Mouse (Mus musculus): ENCODE results near the gene Nfil3. TPM values are rescaled to one million over a fixed set of nuclear protein-coding genes. Genes with fewer than 3 reads are reported as not detected.
A peak's percentile ranks its signal among the peaks of the same experiment; 100 is the strongest.

The Nfil3 gene
- polyA plus RNA-seq (2015; fragmentation: Nextera tagmentation; extraction: Ambion mirVana), result 31.9 and 34.4 TPM in 2 replicates

GRCm38 (mm10) chr13:52980951-52981421 lies at the start of gene Nfil3:
Gene Nfil3 (minus strand): TSS chr13:52981073.
- Histone ChIP-seq H3K4me2 (replicated peaks) (peak within 1 kb of the TSS; percentile 97), H3K27ac (peak within 1 kb of the TSS; percentile 97), H3K9me3 (no peaks in the 10 kb centered on the region), H3K4me1 (replicated peaks) (peaks cover 17% of the 10 kb centered on the region), H3K4me3 (replicated peaks) (peak within 1 kb of the TSS; percentile 97), H3K9ac (peak within 1 kb of the TSS; percentile 90), H3K27me3 (replicated peaks) (no peaks in the 10 kb centered on the region), H3K36me3 (no peaks in the 10 kb centered on the region)
- under 1% methylated on average over 70 of the region's 79 CpGs for WGBS
- ATAC-seq, result peak; percentile 90

- Histone ChIP-seq H3K4me1 (replicated peaks) (no peaks in the 10 kb centered on the region), H3K9me3 (no peaks in the 10 kb centered on the region), H3K4me3 (replicated peaks) (no peak overlapping the region), H3K4me2 (replicated peaks) (no peak overlapping the region), H3K36me3 (no peaks in the 10 kb centered on the region), H3K27me3 (replicated peaks) (no peaks in the 10 kb centered on the region), H3K27ac (no peak overlapping the region), H3K9ac (no peak overlapping the region)
- no peak for ATAC-seq
- WGBS, result 42% methylated on average over 6 of the region's 6 CpGs
Observed at GRCm38 (mm10) chr13:53024285-53024684, 43.4 kb upstream of the Nfil3 start.

GRCm38 (mm10) chr13:53020282-53020681 lies 39.4 kb upstream of the Nfil3 start:
- ATAC-seq, result no peak
- Histone ChIP-seq H3K36me3 (no peaks in the 10 kb centered on the region), H3K4me2 (replicated peaks) (no peak overlapping the region), H3K4me1 (replicated peaks) (no peaks in the 10 kb centered on the region), H3K9ac (no peak overlapping the region), H3K27ac (no peak overlapping the region), H3K4me3 (replicated peaks) (no peak overlapping the region), H3K27me3 (replicated peaks) (no peaks in the 10 kb centered on the region), H3K9me3 (no peaks in the 10 kb centered on the region)
- WGBS, result 82% methylated on average over 3 of the region's 3 CpGs

DNA sequence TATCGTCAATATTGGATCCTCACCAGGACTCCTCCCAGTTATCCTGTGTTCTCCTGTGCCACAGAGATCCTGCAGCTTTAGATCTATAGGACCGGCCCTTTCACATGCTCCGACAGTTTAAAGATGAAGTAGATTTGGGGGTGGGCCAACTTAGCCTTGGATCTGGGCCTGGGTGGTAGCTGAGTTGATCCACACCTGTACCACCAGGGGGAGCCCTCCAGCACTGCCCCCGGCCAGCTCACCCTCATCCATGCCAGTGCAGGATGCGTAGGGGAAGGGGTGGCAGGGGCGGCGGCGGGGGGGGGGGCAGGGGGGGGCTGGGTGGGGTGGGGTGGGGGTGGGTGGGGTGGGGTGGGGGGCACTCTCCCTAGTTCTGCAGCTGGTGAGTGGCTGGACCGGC lies 38.7 kb upstream of the Nfil3 start:
- no peak overlapping the region for H3K4me3 ChIP-seq (replicated peaks)
- H3K27ac ChIP-seq, result no peak overlapping the region
- no peak overlapping the region for H3K9ac ChIP-seq
- no peaks in the 10 kb centered on the region for H3K27me3 ChIP-seq (replicated peaks)
- no peak overlapping the region for H3K4me2 ChIP-seq (replicated peaks)
- WGBS, result 73% methylated on average over 8 of the region's 9 CpGs
- ATAC-seq, result no peak
- no peaks in the 10 kb centered on the region for H3K4me1 ChIP-seq (replicated peaks)
- H3K9me3 ChIP-seq, result no peaks in the 10 kb centered on the region
- H3K36me3 ChIP-seq, result no peaks in the 10 kb centered on the region

DNA sequence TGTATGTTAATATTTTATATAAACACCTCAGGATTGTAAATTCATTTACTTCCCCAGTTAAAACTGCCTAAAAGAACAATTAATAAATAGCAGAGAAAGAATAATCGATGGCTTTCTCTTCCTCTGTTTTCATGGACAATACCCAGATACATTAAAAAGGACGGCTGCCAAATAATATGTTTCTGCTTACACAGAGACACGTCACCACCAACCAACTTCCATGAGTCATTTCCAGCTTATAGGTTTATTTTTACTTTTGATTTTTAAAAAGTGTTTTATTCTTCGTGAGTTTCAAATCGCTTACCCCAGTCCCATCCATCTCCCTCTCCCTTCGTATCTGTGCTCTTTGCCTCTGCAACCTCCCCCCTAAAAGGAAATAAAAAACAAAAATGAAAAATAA lies 38.1 kb upstream of the Nfil3 start:
- Histone ChIP-seq H3K9me3 (no peaks in the 10 kb centered on the region), H3K4me3 (replicated peaks) (no peak overlapping the region), H3K9ac (no peak overlapping the region), H3K27ac (no peak overlapping the region), H3K4me2 (replicated peaks) (no peak overlapping the region), H3K36me3 (no peaks in the 10 kb centered on the region), H3K4me1 (replicated peaks) (no peaks in the 10 kb centered on the region), H3K27me3 (replicated peaks) (no peaks in the 10 kb centered on the region)
- WGBS, result 84% methylated on average over 6 of the region's 6 CpGs
- no peak for ATAC-seq

DNA sequence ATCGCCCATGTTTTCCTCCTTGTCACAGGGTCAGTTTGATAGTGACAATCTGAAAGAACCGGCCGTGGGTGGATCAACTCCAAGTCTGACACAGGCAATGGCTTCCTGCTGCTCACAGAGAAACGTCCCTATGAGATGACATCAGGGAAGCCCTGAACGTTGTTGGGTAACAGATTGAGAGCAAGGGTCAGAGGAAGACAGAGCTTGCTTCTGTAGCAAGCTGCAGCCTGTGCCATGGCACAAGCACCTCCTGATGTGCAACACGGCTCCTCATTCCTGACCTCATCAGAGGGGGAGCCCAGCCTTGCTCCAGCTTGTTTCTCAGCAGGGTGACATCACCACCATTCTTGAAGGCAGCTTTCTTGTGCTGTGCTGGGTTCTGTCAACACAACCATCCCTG lies 37.1 kb upstream of the Nfil3 start:
- H3K9me3 ChIP-seq, result no peaks in the 10 kb centered on the region
- no peaks in the 10 kb centered on the region for H3K36me3 ChIP-seq
- 62% methylated on average over 6 of the region's 6 CpGs for WGBS
- H3K4me2 ChIP-seq (replicated peaks), result no peak overlapping the region
- no peaks in the 10 kb centered on the region for H3K27me3 ChIP-seq (replicated peaks)
- no peak overlapping the region for H3K9ac ChIP-seq
- ATAC-seq, result no peak
- H3K27ac ChIP-seq, result no peak overlapping the region
- no peak overlapping the region for H3K4me3 ChIP-seq (replicated peaks)
- no peaks in the 10 kb centered on the region for H3K4me1 ChIP-seq (replicated peaks)

DNA sequence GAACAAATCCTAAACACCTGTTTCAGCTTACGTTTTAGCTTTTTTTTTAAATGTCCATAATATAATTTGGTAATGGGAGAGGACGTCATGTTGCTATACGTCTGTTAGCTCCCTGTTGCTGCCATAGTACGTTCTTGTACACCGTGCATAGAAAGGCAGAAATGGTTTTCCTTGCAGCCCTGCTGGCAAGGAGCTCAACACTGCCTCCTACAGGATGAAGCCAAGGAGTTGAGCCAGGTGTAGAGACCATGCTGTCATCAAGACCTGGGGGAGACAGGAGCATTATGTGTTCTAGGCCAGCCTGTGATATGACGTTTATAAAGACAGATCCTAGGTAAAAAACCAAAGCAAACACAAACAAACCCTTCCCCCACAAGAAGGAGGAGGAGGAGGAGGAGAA lies 36.2 kb upstream of the Nfil3 start:
- ATAC-seq, result no peak
- H3K27ac ChIP-seq, result no peak overlapping the region
- no peak overlapping the region for H3K4me2 ChIP-seq (replicated peaks)
- H3K4me3 ChIP-seq (replicated peaks), result no peak overlapping the region
- H3K9ac ChIP-seq, result no peak overlapping the region
- WGBS, result 83% methylated on average over 6 of the region's 6 CpGs
- no peaks in the 10 kb centered on the region for H3K27me3 ChIP-seq (replicated peaks)
- no peaks in the 10 kb centered on the region for H3K36me3 ChIP-seq
- no peaks in the 10 kb centered on the region for H3K9me3 ChIP-seq
- H3K4me1 ChIP-seq (replicated peaks), result no peaks in the 10 kb centered on the region

DNA sequence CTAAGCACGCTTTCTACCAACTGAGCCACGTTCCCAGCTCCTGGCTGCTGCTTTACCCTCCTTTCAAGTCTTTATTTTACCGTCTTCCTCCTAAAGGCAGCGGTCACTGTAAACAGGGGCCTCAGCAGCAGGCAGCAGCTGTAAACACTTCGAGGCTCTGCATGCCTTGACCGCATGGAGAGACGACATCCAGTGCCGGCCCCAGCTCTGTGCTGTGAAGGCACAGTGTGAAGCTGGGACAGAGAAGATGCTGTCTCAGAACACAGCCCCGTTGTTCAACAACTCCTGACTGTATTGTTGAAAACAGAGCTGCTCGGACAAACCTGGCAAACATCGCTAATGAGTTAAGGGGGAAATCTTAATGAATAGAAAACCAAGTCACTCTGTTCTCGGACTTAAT lies 30.6 kb upstream of the Nfil3 start:
- H3K4me2 ChIP-seq (replicated peaks), result no peak overlapping the region
- no peaks in the 10 kb centered on the region for H3K36me3 ChIP-seq
- H3K27me3 ChIP-seq (replicated peaks), result no peaks in the 10 kb centered on the region
- H3K9me3 ChIP-seq, result no peaks in the 10 kb centered on the region
- peak; percentile 62; the same call in 1 of the 2 replicates for ATAC-seq
- H3K4me1 ChIP-seq (replicated peaks), result peaks cover 7% of the 10 kb centered on the region; the same call in 1 of the 2 replicates
- no peak overlapping the region for H3K4me3 ChIP-seq (replicated peaks)
- no peak overlapping the region for H3K27ac ChIP-seq
- 32% methylated on average over 12 of the region's 12 CpGs for WGBS
- no peak overlapping the region for H3K9ac ChIP-seq

DNA sequence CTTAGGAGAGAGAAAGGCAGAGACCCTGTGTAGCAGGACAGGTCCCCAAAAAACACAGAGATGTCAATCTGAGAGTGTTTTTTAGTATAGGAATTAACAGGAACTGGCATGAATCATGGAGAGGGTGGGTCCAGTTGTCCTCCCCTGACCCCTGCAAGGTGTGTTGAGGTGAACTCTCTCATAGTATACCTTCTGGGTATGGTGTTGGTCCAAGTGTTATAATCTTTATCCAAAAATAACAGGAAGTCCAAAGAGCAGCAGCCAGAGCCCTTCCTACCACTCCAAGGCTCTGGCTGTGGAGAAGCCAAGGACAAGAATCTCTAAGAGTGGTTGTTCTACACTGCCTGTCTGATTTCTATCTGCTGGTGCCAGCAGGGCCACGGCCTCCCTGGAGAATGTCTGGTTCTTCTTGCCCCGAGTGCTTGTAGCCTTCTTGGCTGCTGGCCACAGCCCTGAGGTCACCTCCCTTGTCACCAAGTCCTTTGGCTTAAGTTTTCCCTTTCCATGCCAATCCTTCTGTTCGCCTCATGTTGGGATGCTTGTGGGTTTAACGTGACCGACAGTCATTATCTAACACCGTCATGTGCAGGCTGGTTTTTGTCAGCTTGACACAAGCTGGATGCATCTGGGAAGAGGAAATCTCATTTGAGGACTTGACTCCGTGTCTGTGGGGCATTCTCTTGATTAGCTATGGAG lies 27.8 kb upstream of the Nfil3 start:
- Histone ChIP-seq H3K4me1 (replicated peaks) (peaks cover 7% of the 10 kb centered on the region), H3K4me2 (replicated peaks) (no peak overlapping the region), H3K9ac (no peak overlapping the region), H3K9me3 (no peaks in the 10 kb centered on the region), H3K27ac (no peak overlapping the region), H3K27me3 (replicated peaks) (no peaks in the 10 kb centered on the region), H3K4me3 (replicated peaks) (no peak overlapping the region), H3K36me3 (no peaks in the 10 kb centered on the region)
- no peak for ATAC-seq
- WGBS, result 47% methylated on average over 7 of the region's 7 CpGs

GRCm38 (mm10) chr13:53007781-53008180 lies 26.9 kb upstream of the Nfil3 start:
- Histone ChIP-seq H3K9ac (no peak overlapping the region), H3K27me3 (replicated peaks) (no peaks in the 10 kb centered on the region), H3K9me3 (no peaks in the 10 kb centered on the region), H3K4me3 (replicated peaks) (no peak overlapping the region), H3K4me1 (replicated peaks) (peaks cover 7% of the 10 kb centered on the region), H3K27ac (no peak overlapping the region), H3K36me3 (no peaks in the 10 kb centered on the region), H3K4me2 (replicated peaks) (no peak overlapping the region)
- WGBS, result 43% methylated on average over 3 of the region's 3 CpGs
- no peak for ATAC-seq

GRCm38 (mm10) chr13:53003286-53003685 lies 22.4 kb upstream of the Nfil3 start:
- Histone ChIP-seq H3K27ac (no peak overlapping the region), H3K27me3 (replicated peaks) (no peaks in the 10 kb centered on the region), H3K9ac (no peak overlapping the region), H3K9me3 (no peaks in the 10 kb centered on the region), H3K4me1 (replicated peaks) (peaks cover 2% of the 10 kb centered on the region), H3K4me3 (replicated peaks) (no peak overlapping the region), H3K36me3 (no peaks in the 10 kb centered on the region), H3K4me2 (replicated peaks) (no peak overlapping the region)
- ATAC-seq, result no peak
- 36% methylated on average over 3 of the region's 3 CpGs for WGBS

- no peaks in the 10 kb centered on the region for H3K27me3 ChIP-seq (replicated peaks)
- H3K9me3 ChIP-seq, result no peaks in the 10 kb centered on the region
- H3K36me3 ChIP-seq, result no peaks in the 10 kb centered on the region
- no peak overlapping the region for H3K4me2 ChIP-seq (replicated peaks)
- WGBS, result 39% methylated on average over 2 of the region's 2 CpGs
- H3K4me1 ChIP-seq (replicated peaks), result no peaks in the 10 kb centered on the region; the same call in 1 of the 2 replicates
- no peak overlapping the region for H3K9ac ChIP-seq
- no peak for ATAC-seq
- H3K27ac ChIP-seq, result no peak overlapping the region
- H3K4me3 ChIP-seq (replicated peaks), result no peak overlapping the region
Observed at GRCm38 (mm10) chr13:53001511-53001935, 20.6 kb upstream of the Nfil3 start.

DNA sequence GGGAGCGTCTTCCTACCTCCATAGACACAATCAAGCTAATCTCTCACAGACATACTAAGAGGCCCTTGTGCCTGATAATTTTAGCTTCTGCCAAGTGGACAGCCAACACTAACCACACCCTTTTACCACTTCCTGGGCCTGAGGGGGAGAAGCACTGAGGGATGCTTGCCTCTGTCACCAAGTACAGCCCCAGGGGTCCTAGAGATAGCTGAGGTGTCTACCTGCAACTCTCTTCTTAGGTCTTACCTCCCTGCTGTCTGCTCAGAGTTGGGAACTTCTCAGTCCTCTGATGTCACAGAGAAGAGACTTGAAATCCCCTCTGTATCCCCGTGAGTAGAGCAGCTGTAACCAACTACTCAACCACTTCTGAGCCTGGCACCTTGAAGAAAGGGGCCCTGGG lies 19.6 kb upstream of the Nfil3 start:
- 83% methylated on average over 2 of the region's 2 CpGs for WGBS
- H3K4me2 ChIP-seq (replicated peaks), result no peak overlapping the region

More for the DNA sequence above, 19.6 kb upstream of the Nfil3 start:
- no peaks in the 10 kb centered on the region for H3K36me3 ChIP-seq
- no peak overlapping the region for H3K9ac ChIP-seq
- no peak overlapping the region for H3K27ac ChIP-seq
- H3K4me1 ChIP-seq (replicated peaks), result no peaks in the 10 kb centered on the region; the same call in 1 of the 2 replicates
- no peak for ATAC-seq
- H3K9me3 ChIP-seq, result no peaks in the 10 kb centered on the region
- H3K27me3 ChIP-seq (replicated peaks), result no peaks in the 10 kb centered on the region
- H3K4me3 ChIP-seq (replicated peaks), result no peak overlapping the region
